Mouse (Mus musculus) kidney, postnatal 25 days (tissue): Measurements from ENCODE around the gene Akr1b8.
"Not testable (repeated sequence)": the region's sequence is repeated elsewhere in the genome, so short reads cannot be mapped to it uniquely, and the experiment has no call there.

ENCODE experiments used
- DNase-seq, 2 experiments: peaks; one replicate each; pipeline ENCODE4 v3.0.0; 2021; ENCODE audit warnings: mixed read lengths in 2 of 2

The Akr1b8 gene

DNA sequence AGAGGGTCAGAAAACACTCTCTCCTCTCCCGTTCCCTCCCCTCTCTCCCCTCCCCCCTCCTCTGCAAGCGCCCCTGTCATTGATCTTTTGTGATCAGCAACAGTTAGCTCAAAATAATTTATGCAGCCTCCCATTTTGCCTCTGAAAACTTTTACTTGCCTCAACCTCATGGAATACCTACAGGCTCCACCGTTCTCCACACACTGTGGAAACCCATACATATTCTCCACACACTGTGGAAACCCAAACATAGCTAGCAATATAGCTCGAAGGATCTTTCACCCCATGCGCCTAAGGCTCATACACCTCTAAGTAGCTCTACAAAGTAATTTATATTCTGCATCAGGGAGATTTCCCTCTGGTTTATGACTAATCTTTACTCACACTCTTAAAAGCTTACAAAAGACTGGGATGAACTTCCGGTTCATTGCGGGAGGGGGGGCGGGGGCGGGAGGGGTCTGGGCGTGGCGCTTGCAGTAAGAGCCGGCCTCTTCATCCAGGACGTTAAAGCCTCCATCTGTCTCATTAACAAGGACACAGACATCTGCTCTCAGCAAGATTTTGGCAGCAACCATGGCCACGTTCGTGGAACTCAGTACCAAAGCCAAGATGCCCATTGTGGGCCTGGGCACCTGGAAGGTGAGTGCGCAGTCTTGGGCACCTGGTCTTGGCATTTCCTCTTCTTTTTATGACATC, at the start of gene Akr1b8:
TSS of gene Akr1b8 (plus strand) at position 462 of the 696 bp plus-strand sequence.
- DNase-seq, result no peak

DNA sequence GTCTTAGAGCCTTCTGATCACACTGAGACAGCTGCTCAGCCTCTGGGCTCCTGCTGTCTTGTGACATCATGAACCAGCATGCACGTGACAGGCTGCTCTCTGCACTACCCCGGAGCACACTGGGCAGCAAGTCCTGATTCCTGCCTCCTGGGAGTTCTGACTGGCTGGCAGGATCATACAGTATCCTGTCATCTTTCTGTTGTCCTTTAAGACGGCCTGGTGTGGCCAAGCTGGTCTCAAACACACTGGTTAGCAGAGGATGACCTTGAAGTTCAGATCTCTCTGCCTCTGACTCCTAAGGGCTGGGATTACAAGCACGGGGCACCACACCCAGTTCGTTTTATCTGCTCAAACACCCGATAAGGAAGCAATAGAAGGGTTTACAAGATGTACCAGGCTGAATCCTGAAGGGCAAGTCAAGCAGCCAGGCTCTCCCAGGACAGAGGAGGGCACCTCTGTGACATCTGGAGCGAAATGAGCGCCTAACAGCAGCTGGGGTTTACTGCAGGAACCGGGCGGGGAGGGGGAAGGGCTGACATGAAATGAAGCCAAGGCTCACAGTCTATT, 49.2 kb upstream of the Akr1b8 start:
- peak; percentile 20 to 65 for DNase-seq

DNA sequence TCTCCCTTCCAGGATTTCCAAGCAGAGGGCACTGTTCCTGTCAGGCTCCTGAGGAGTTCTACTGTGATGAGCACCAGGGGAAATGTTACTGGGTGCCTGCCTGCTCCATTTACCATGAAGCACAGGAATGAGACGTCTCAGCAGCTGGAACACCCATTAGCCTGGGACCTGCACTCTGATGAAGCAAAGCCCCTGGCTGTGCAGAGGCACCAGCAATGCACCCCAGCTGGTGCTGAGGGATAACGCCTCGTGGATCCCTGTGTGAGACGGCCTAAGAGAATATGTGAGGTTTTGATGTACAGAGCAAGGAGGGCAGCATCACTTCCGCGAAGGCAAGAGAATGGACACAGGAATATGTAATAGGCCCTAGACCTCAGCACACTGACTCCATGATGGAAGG, 47.1 kb upstream of the Akr1b8 start:
- no peak for DNase-seq

DNA sequence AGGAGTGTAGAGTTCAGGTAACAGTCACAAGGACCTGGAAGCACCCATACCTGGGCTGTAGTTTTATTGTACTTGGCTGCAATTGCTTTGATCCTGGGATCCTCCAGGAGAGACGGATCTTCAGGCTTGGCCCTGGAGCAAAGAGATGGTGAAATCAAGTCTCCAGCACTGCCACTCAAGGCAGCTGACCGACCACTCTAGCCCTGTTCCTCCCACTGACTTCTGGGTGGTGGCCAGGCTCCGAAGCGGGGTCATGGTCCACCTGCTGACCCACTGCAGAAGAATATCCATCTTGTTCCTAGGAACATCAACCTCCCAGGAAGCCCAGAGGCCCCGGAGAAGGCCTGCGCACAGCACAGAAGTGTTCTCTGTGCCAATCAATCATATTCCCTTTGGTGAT, 44.4 kb upstream of the Akr1b8 start:
- DNase-seq, result no peak

DNA sequence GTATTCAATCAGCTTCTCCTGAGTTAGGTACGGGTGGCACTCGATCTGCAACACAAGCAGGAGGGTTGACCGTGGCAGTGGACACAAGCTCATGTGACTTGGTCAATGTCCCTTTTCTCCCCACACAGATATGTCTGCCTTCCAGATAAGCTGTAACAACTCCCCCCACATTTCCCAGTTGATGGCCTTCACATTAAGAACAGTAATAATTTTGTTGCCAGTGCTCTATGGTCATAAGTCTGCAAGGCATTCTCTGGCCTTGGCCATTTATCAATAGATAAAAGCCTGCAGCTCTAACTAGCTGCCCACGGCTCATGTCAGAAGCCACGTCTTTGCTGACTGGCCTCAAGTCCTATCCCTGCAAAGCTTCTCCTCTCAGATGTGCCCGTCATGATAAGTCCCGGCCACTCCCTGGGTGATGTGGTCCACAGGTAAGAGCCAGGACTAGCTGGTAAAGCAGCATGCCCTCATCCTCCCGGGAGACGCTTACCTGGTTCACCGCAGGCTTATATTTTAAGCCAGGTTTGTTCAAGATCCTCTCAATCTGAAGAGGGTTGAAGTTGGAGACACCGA, 43.8 kb upstream of the Akr1b8 start:
- DNase-seq, result no peak

DNA sequence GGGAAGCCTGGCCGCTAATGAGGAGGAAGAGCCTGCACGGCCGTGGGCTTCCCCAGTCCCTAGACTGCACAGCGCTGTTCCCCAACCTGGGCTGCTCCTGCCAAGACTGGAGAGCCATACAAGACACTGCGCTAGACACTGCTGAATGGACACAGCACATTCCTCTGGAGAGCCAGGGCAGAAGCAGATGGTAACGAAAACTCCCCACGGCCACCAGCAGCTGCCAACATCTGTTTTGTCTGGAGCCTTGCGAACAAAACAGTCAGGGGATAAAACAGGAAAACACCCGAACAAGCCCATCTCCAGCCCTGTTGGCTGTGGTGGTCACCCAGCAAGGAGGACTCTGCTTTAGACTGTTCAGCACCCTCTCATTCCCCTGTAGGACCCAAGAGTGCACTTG, 40.5 kb upstream of the Akr1b8 start:
- no peak for DNase-seq

DNA sequence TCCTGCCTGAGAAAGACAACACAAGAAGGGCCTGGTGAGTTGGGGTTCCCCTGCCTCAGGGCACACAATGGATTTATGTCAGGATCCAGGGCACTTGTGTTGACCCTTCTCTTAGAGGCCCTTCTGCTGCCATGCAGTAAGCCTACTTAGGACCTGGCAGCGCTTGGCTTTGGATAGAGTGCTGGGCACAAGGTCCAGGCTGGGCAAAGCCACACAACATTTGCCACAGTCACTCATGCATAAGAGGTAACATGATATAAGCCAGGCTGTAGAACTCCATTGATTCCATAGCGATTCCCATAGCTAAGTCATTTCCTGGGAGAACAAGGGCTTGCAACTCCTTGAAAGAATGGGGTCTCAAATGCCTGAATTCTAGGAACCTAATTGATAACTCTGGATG, 40.0 kb upstream of the Akr1b8 start:
- DNase-seq, result no peak

DNA sequence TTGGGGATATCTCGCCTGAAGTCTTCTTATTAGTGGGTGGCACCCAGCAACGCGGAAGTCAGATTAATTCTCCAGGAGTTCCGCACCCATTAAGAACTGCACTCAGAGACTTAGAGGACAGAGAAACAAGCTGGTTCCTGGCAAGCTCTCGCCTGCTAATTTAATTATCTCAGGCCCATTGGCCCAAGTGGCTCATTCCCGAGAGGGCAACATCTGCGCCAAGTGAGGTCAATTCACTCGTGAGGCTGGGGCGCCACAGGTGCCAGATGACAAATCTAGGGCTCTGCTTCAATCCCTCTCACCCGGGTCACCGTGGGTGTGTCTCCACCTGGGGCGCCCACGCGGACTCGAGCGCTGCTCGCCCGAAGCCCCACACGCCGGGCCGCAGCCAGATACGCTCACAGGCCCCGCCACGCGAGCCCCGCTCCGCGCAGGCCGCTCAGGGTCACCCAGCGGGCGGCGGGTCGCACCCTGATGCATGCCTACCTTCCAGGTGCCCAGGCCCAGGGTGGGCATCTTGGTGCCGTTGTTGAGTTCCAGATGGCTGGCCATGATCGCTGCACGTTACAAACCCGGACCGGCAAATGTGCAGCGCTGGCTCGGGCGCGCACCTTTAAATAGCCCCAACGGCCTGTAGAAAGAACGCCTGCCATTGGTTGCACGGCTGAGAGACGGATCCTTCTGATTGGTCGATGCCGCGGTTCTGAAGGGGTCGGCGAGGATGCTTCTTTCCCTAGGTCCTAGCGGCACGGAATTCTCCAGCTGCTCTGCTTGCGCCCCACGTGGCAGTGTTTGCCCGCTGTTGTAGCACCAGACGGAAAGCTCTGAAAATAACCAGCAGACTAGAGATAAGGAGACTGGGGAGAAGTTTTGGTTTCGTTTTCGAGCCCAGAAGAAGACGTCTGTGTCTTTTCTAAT, 36.8 kb upstream of the Akr1b8 start, which contains the start of gene Akr1b3:
TSS of gene Akr1b3 (minus strand) at position 625 of the 918 bp plus-strand sequence.
- peak; percentile 91 to 96 for DNase-seq

DNA sequence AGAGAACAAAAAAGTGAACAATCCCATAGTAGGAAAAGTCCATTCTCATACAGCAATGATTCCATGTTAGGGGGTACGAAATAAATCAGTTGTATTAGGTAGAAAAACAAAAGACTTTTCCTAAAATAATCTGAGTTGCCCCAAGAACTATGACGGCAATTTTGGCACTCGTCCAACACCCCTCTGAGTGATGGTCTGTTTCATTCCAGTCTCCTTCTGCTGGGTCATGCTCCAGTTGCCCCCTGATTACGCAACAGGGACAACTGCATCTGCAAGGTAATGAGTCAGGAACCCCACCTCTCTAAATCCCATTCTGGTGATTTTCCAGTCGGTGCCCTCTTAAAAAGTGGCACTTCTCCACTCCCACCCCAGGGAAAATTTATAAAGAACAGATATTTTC, 35.7 kb upstream of the Akr1b8 start:
- DNase-seq, result peak; percentile 53 to 62

DNA sequence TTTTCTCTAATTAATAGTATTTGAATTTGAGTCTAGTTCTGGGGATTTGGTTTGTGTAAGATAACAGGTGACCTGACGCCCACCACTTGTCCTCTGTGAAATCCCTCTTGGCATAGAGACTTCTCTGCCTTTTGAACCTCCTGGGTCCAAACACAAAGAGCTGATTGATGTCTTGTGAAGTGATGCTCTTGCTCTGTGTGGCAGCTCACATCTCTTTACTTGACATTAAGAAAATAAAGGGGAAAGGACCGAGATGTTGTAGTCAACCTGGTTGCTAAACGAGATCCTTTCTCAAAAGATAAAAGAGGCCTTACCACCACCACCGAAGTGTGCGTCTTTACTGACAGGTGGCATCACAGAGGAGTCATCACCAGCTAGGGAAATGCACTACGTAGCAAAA, 35.3 kb upstream of the Akr1b8 start:
- no peak for DNase-seq

DNA sequence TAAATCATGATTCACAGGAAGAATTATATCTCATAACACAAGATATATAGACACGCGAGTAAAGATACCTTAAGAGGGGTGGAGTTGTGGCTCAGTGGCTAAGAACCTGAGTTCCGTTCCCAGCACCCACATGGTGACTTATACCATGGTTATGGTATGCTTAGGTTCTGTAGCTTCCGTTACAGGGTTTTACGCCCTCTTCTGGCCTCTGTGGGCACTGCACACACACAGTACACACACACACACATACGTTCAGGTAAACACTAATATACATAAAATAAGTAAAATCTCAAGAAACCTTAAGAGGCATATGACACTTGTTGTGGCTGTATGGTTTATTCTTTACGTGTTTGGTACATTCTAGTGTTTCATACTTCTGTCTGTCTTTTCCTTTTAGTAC, 31.8 kb upstream of the Akr1b8 start:
- no peak for DNase-seq

DNA sequence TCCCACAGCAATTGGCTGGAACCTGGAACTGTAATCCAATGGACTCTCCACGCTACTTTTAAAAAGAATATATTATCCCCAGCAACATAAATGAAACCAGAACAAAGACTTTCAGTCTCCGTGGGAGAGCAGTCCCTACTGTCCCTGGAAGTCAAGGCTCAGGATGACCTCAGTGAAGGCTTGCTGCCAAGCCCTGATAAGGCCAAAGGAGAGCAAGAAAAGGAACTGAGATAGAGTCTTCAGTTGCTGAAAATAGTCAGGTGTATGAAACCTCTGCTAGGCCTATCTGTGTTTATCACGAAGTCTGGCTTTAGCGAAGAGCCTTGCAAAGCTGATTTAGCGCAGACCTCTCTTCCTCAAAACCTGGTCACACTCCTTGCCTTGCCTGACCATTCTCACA, 22.5 kb upstream of the Akr1b8 start:
- no peak for DNase-seq

DNA sequence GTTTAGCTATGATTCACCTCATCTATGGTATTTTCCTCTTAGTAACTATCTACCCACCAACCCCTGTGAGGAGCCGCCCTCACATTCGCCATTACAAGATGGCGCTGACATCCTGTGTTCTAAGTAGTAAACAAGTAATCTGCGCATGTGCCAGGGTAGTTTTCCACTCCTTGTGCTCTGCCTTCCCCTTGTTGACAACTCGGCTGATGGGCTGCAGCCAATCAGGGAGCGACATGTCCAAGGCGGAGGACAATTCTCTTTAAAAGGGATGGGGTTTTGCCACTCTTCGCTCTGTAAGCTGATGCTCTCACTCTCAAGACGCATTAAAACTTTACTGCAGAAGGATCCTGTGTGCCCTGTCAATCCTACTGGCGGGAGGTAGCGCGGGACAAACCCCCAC, 22.1 kb upstream of the Akr1b8 start:
- not testable (repeated sequence) for DNase-seq

DNA sequence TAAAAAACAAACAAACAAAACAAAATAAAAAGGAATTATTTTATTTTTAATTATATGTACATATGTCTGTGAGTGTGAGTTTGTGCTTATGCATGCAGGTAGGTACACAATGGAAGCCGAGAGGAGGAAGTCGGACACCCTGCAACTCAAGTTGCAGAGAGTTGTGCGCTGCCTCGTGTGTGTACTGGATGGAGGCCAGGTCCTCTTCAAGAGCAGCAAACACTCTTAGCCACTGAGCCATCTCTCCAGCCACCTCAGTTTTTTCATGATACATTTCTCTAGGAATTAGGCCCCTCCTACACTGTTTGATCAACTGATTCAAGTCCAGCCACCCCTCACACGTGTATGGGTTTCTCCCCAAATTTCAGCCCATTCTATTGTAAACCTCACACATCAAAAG, 19.2 kb upstream of the Akr1b8 start:
- DNase-seq, result no peak

DNA sequence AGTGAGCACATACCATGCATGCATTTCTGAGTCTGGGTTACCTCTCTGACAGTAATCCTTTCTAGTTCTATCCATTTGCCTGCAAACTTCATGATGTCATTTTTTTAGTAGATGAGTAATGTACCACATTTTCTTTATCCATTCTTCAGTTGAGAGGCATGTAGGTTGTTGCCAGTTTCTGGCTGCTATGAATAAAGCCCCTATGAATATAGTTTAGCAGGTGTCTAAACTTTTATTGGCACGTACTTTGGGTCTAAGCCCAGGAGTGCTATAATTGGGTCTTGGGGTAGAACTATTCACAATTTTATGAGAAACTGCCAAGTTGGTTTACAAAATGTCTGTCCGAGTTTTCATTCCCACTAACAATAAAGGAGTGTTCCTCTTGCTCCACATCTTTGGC, 16.1 kb upstream of the Akr1b8 start:
- DNase-seq, result no peak

DNA sequence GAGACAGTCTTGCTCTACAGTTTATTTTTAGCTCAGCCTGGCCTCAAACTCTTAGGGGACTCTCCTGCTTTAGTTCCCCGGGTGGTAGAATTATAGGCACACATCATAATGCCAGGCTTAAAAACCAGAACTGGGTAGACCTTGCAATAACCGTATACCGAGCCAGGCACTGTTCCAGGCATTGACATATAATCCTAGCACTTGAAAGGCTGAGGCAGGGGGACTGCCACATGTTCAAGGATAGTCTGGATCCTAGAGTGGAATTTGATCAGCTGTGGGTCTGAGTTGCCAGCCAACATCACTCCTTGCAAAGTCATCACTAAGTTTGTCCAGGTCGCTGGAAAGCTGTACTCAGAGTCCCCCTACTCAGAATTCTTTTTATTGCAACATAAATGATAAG, 11.9 kb upstream of the Akr1b8 start:
- no peak for DNase-seq

DNA sequence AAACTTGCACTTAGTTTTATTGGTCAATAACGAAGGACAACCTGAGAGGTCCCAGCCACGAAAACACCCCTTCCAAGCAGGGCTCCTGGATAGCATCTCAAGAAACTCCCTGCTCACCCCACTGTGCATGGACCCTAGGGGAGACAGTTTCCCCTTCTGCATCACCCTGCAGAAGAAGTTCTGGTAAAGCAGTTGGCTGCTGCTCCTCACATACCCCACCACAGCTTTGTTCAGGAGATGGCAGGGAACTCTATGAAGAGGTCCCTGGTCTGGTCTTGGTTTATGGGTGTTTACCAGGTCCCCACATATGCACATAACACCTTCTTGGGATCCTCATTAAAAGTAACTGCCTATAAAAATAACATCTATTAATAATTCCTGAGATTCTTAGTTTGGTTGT, 11.4 kb upstream of the Akr1b8 start:
- DNase-seq, result no peak

DNA sequence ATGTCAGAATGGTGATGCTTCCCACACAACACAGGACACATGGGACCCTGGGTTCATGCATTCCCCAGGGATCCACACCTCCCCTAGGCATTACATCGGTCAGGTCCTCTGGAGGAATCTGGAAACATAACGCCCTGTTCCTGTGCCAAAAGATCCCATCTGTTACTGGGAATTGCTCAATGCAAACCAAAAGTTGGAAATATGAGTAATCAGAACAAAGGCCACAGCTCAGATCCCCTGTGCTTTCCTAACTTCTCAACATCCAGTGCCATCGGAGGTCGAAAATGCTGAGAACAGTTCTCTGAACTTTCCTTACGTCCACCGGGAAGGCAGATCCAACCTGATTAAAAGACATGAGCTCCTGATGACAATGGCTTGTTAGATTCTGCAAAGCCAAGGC, 10.5 kb upstream of the Akr1b8 start:
- no peak for DNase-seq

DNA sequence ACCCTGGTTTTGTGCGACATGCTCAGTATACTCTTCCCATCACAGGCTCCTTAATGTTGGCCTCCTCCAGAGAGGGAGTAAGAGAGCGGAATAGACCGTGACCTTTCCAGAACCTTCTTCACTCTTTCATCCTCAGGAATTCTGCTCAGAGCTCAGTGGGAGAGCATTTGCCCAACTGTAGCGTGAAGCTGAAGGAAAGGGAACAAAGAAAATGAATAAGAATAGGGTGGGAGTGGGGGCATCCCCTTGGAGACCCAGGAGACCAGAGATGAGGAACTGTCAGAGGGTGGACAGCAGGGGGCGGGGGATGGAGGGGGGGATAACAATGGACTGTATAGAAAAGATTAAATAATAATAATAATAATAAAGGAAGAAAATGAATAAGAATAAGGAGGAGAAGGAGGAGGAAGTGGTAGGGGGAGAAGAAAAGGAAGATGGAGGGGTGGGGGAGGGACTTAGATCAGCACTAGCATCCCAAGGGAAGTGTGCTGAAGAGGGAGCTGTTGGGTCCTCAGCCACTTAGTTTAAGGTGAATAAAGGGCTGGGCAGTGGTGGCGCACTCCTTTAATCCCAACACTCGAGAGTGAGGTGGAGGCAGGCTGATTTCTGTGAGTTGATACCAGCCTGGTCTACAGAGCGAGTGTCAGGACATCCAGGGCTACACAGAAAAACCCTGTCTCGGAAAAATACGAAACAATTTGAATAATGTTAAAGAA, 9.6 kb upstream of the Akr1b8 start:
- DNase-seq, result no peak

DNA sequence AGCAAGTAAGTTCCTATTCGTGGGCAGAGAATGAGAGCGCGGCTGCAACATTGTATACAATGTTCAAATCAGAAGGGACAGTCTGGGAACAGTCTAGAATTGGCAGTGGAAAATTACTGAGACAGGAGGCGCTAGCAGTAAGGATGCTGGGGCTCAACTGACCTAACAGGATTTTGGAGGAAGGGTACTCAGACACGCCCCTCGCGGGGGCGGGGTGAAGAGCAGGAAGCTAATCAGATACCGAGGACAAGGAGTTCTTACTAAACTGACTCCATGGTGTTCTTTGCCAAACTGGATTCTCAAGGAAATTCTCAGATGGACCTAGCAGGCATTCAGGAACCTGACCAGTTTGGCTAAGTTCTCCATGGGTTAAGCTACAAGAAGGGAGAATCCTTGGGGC, 9.0 kb upstream of the Akr1b8 start:
- peak; percentile 15 to 58 for DNase-seq

DNA sequence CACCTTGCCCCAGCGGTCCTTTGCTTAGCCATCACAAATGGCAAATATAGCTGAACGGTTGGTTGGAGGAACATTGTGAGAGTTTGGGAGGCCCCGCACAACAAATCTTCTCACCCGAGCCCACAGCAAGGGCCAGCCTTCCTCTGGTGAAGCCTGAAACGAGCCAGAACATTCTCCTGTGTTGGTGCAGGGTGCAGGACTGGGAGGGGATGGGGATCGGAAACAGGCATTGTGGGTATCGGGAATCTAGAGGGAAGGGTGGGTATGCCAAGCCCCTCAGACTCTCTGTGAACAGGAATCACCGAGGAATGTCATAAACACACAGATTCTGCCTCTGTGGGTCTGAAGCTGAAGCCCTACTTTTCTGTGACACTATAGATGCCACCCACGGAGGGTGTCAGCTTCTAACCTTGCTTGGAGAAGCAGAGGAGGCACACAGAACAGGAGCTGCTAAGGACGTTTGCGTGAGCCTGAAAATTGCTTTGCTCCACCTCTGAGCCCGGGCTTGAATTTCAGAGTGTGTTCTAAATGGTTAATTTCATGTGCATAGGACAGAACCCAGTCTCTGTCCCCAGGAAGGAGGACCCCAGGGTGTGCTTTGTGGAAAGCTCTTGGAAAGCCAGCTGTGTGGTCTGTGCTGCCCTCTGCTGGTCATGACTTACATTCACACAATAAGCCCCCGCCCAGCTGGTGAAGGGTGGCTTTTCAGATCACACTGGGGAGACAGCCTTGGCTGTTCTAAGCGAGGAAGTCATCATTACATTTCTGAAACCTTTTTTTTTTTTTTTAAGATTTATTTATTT, 7.6 kb upstream of the Akr1b8 start:
- peak; percentile 59 to 73 for DNase-seq
